Mouse (Mus musculus) yolk sac, embryonic 10.5 days (tissue): ENCODE results near the gene Hat1.

ENCODE experiments used
- DNase-seq: peaks from one replicate; pipeline ENCODE4 v3.0.0-alpha.2; 2017; ENCODE audit warnings: low spot score

Gene Hat1

DNA sequence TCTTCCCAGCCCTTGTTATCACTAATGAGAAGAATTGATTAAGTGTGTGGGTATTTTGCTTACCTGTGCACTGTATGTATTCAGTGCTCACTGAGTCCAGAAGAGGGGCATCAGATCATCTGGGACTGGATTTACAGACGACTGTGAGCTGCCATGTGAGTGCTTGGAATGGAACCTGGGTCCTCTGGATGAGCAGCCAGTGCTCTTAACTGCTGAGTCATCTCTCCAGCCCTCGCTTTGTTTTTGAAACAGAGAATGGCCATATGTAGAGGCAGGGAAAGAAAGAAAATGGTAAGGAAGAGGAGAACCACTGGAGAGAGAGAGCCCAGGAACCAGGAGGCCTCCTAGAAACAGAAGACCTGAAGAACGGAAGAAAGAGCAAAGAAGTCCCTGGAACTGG is 73.8 kb downstream of the Hat1 start:
- DNase-seq: no peak

DNA sequence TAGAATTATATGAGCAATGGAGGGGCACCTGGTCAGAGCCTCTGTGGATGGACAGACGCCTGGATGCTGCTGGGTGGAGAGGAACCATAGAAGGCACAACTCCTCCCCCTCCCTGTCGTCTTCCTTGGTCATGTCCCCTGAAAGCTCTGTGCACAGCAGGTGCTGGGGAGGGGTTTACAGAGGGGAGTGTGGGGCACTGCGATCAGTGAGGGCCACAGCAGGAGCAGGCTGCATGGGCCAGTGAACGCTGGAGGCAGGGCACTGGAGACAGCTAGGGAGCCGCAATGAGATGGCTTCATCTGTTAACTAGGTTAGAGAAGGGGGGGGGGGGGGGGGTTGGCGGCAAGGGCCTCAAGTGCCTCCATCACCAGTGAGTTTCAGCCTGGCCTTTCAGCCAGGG is 77.3 kb downstream of the Hat1 start:
- no peak for DNase-seq

DNA sequence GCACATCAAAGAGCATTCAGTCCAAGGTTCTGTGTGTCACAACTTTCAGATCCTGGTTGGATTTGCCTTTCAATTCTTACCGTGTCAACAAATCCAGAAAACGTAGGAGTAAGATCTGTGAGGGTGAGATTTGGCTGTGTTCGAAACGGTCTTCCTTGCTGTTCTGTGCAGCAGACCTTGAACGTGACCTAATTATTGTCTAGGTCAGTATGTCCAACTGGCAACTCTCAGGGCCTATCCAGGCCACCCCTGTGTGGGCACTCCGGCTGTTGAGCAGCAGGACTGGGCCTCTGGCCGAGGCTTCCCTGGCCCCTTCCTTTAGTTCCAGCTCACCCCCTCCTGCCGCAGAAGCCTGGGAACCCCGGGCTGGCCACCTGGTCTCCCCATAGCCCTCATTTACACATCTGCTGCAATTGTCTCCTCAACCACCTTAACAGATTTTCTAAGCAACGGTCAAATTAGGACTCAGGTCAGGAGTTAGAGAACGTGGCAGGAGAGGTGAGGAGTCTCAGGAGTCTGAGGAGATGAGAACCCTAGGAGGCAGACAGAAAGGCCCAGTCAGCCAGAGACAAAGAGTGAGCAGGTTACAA is 78.2 kb downstream of the Hat1 start:
- no peak for DNase-seq

DNA sequence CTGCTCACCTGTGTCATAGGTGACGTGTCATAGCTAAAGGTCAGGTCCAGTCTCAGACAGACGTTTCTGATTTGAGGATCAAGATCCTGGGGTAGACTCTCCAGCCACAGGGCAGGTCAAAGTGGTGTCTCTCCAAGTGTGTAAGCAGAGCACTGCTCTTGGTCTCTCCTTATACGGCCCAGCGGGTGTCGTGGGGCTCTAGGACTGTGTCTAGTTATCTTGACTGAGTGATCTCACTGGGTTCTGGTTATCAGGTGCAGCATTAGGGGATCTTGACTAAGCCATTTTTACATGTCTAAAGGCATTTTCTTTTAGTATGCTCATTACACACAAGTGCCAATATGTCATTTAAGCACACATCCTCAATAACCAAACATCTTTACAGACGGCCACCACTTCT is 82.3 kb downstream of the Hat1 start:
- DNase-seq: no peak

DNA sequence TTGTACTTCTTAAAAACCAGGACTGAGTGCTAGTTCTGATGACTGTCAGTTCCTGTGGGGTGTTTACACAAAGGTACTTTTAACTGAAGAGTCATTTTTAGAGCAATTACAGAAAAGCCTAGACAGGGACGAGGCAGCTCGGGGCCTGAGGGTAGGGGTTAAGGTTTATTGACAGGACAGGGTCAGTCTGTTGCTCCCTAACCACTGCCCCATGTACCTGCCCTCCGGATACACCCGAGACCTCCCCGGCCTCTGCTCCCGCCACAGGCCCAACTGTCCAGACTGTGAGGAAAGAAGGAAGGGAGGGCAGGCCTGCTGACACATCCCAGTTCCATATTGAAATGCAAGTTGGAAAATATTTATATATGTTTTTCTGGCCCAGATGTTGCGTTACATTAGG is 85.1 kb downstream of the Hat1 start:
- DNase-seq: no peak

DNA sequence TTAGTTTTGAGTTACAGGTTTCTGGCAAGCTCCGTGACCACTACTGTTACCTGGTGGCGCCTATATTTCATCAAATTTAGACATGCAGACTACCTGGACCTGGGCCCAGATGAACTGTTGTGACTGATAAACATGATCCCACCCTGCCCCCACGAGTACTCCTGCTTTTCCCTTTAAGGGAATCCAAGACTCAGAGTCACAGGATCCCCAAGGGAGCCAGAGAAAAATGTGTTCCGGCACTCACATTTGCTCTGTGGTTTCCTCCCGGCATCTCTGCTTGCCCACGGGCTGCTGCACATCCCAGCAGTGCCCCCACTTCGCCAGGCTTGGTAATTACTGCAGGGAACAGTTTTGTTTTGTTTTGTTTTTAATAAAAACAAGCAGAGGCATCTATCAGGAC is 85.6 kb downstream of the Hat1 start:
- DNase-seq: no peak

DNA sequence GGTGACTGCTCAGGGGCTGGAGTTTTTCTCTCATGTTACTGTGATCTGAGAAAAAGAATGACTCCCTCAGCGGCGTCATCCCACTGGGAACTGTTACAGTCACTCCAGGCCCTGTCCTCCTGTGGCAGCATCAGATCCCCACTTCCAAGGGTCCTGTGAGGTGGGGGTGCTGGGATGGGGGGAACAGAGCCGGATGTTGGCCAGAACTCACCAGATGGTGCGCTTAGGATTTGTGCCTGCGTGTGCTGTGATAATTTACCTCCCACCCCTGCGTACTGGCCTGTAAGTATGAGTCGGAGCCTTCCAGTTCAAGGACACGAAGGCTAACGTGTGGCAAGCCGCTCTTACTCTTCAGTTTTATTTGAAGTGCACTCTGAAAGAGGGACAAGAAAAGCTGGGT is 86.6 kb downstream of the Hat1 start:
- DNase-seq: no peak

DNA sequence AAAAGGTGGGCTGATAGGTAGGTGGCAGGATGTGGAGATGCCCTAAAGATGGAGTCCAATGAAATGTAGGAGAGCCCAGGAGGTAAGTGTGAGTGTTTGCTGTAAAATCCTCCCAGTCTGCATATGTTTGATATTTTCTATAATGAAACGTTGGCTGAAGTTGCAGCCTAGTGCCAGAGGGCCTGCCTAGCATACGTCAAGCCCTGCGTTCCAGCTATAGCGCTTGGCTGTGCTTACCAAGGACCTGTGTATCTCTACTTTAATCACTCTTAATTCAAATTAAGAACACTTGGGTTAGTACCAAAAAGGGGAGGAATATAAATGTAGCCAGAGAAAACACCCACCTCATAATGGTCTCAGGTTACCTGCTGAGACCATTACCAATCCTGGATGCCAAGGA is 87.0 kb downstream of the Hat1 start:
- no peak for DNase-seq

DNA sequence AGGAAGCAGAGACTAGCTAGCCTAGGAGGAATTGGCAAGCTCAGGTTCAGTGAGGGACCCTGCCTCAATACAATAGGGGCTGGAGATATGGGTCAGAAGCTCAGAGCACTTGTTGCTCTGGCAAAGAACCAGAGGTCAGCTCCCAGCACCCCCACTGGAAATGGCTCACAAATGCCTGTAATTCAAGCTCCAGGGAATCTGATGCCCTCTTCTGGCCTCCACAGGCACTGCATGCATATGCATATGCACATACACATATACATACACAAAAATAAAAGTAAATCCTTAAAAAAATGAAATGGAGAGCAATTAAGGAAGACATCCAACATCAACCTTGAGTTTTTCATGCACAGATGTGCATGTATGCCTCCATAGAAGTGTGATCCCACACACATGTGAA is 89.0 kb downstream of the Hat1 start:
- no peak for DNase-seq

DNA sequence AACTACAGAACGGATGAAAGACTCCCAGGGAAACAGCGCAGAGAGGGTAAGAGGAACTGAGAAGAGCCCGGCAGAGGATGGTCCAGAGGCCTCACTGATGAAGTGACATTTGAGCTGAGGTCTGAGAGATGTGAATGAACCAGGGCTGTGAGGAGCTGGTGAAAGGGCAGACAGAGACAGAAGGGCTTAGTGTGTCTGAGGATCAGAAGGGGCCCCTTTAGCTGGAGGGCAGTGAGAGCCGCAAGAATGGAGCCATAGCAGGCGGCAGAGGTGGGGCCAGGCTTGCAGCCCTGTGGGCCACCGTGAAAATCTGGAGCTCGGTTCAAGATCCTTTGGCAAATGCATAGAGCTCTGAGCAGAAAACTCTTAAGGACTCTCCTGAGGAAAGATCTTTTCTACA is 91.2 kb downstream of the Hat1 start:
- DNase-seq: no peak

DNA sequence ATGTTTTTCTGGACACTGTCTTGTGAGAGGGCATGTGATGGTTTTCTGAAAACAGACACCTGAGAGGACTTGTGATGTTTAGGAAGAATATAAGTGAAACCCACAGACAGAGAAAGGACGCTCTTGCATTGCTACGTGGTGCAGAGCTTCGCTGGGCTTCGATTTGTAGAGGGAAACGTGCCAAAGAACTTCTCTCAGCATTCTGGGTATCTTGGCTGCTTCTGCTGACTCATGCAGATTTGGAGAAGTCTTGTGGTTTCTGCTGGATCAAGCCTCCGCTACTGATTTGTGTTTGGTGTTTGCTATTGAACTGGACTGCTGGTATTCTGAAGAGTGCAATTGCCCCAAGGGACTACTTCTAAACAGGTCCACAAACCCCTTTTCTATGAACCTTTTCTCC is 93.1 kb downstream of the Hat1 start:
- DNase-seq: no peak

DNA sequence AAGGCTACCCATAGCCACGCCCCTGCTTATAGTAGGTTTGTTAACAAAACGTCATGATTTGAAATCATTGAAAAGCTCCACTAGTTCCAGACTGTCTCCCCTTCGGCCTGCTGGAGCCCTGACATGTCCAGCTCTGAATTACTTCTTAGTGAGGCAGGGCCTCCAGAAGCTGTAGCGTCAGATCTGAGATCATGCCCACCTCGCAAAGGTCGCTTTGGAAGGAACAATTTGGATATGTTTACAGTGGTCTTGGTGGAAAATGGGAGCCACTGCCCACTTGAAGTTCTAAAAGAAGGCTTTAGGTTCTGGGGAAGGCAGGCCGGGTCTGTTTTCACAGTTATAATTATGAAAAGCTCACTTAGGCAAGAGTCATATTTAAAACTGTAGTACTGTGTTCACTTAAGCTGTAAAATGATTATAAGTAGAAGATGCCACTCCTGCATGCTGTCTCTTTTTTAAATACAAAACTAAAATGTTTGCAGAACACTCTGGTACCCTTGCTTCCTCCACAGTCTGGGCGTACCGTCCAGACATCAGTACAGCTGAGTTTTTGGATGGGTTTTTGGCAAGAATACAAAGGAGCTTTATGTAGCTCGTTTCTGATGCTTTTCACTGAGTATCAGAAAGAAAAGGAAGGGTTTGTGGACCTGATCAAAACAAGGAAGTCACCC is 94.4 kb downstream of the Hat1 start:
- no peak for DNase-seq

DNA sequence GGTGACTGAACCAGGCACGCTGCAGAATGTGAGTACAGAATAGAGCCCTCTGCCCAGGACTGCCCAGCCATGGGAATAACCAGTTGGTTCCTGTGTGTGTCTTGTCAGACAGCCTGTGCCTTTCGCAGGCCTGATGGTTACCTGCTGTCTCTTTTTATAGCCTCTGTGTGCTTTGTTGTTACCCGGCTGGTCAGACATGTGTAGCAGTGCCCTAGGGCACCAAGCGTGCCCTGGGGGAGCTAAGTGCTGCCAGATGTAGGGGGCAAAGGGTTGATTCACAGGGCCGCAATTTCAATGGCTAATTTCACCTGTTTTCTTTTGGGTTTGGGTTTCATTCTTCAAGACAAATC is 94.9 kb downstream of the Hat1 start:
- DNase-seq: no peak
